Mouse (Mus musculus) heart, embryonic 13.5 days (tissue): ENCODE data around the gene Kirrel3. TPM values are rescaled to one million over a fixed set of nuclear protein-coding genes. Genes with fewer than 3 reads are reported as not detected.

Source experiments
- ATAC-seq: fragments of 200-750 bp; cut with Nextera tagmentation; 2 replicates; pipeline ENCODE4 v1.8.0; 2017; ENCODE audit warnings: moderate TSS enrichment; ENCODE audit not compliant: insufficient number of reproducible peaks, low FRiP score, low TSS enrichment; ENCODE audit errors: extremely low read depth
- H3K27ac ChIP-seq: fragments of 300-500 bp; sonication (generic); replicated peaks from 2 replicates; pipeline ENCODE4 v1.5.1; 2015; ENCODE audit warnings: moderate library complexity, mild to moderate bottlenecking, inconsistent platforms
- H3K27me3 ChIP-seq: fragments of 300-500 bp; sonication (generic); replicated peaks from 2 replicates; pipeline ENCODE4 v1.6.1; 2015; ENCODE audit warnings: mild to moderate bottlenecking, inconsistent platforms
- H3K36me3 ChIP-seq: fragments of 300-500 bp; sonication (generic); 2 replicates; pipeline ENCODE4 v1.6.1; 2015; ENCODE audit warnings: mild to moderate bottlenecking, inconsistent platforms
- H3K4me1 ChIP-seq: fragments of 300-500 bp; sonication (generic); 2 replicates; pipeline ENCODE4 v1.6.1; 2015; ENCODE audit warnings: inconsistent platforms
- H3K4me2 ChIP-seq: fragments of 300-500 bp; sonication (generic); 2 replicates; pipeline ENCODE4 v1.6.1; 2015; ENCODE audit warnings: inconsistent platforms, mild to moderate bottlenecking, moderate library complexity
- H3K4me3 ChIP-seq: fragments of 300-500 bp; sonication (generic); 2 replicates; pipeline ENCODE4 v1.5.1; 2015; ENCODE audit warnings: moderate library complexity, mild to moderate bottlenecking, inconsistent platforms
- H3K9ac ChIP-seq: fragments of 300-500 bp; sonication (generic); 2 replicates; pipeline ENCODE4 v1.6.1; 2015; ENCODE audit warnings: inconsistent platforms, mild to moderate bottlenecking, moderate library complexity
- H3K9me3 ChIP-seq: fragments of 300-500 bp; sonication (generic); 2 replicates; pipeline ENCODE4 v1.6.1; 2016; ENCODE audit warnings: inconsistent platforms
- WGBS: fragments of 180-500 bp; shearing (Covaris S2); methylation state at CpG from one replicate; pipeline ENCODE4 v1.1.7; 2015; ENCODE audit warnings: mixed read lengths; 5-methylcytosine and 5-hydroxymethylcytosine counted together
- polyA plus RNA-seq: library from polyadenylated mRNA; unstranded; fragments of >200 nt; fragmentation: Nextera tagmentation; extraction: Ambion mirVana; gene quantifications from 2 replicates; pipeline ENCODE4 v1.2.1, GENCODE M21; 2015

Kirrel3 gene
- polyA plus RNA-seq, 1 experiment from 2014 or later = 1.0 TPM

GRCm38 (mm10) chr9:34901888-34902287, 416.2 kb downstream of the Kirrel3 start:
- no peak overlapping the region for H3K4me3 ChIP-seq
- no peaks in the 10 kb centered on the region for H3K4me1 ChIP-seq
- WGBS = 58% methylated on average over 2 of the region's 2 CpGs
- no peaks in the 10 kb centered on the region for H3K27me3 ChIP-seq
- H3K27ac ChIP-seq = no peak overlapping the region
- H3K36me3 ChIP-seq = no peaks in the 10 kb centered on the region
- H3K9me3 ChIP-seq = no peaks in the 10 kb centered on the region
- H3K9ac ChIP-seq = no peak overlapping the region
- ATAC-seq = no peak
- H3K4me2 ChIP-seq = no peak overlapping the region

GRCm38 (mm10) chr9:34905164-34905563, 419.5 kb downstream of the Kirrel3 start:
- H3K36me3 ChIP-seq = no peaks in the 10 kb centered on the region
- no peak overlapping the region for H3K4me3 ChIP-seq
- no peaks in the 10 kb centered on the region for H3K27me3 ChIP-seq
- no peak overlapping the region for H3K27ac ChIP-seq
- no peaks in the 10 kb centered on the region for H3K4me1 ChIP-seq
- H3K9ac ChIP-seq = no peak overlapping the region
- no peak overlapping the region for H3K4me2 ChIP-seq
- H3K9me3 ChIP-seq = no peaks in the 10 kb centered on the region
- no peak for ATAC-seq
- 78% methylated on average over 6 of the region's 6 CpGs for WGBS

GRCm38 (mm10) chr9:34908040-34908439, 422.3 kb downstream of the Kirrel3 start:
- Histone ChIP-seq H3K4me1 (no peaks in the 10 kb centered on the region), H3K4me3 (no peak overlapping the region), H3K9me3 (no peaks in the 10 kb centered on the region), H3K27ac (no peak overlapping the region), H3K9ac (no peak overlapping the region), H3K4me2 (no peak overlapping the region), H3K36me3 (no peaks in the 10 kb centered on the region), H3K27me3 (no peaks in the 10 kb centered on the region)
- 63% methylated on average over 3 of the region's 3 CpGs for WGBS
- no peak for ATAC-seq

- Histone ChIP-seq H3K9me3 (no peaks in the 10 kb centered on the region), H3K27ac (no peak overlapping the region), H3K4me1 (no peaks in the 10 kb centered on the region), H3K4me2 (no peak overlapping the region), H3K27me3 (no peaks in the 10 kb centered on the region), H3K4me3 (no peak overlapping the region), H3K9ac (no peak overlapping the region), H3K36me3 (no peaks in the 10 kb centered on the region)
- 68% methylated on average over 7 of the region's 7 CpGs for WGBS
- ATAC-seq = no peak
These were observed 426.1 kb downstream of the Kirrel3 start for GRCm38 (mm10) chr9:34911838-34912237.

- 79% methylated on average over 2 of the region's 2 CpGs for WGBS
- Histone ChIP-seq H3K27ac (no peak overlapping the region), H3K27me3 (no peaks in the 10 kb centered on the region), H3K9ac (no peak overlapping the region), H3K4me1 (no peaks in the 10 kb centered on the region), H3K4me2 (no peak overlapping the region), H3K9me3 (no peaks in the 10 kb centered on the region), H3K4me3 (no peak overlapping the region), H3K36me3 (no peaks in the 10 kb centered on the region)
- no peak for ATAC-seq
These were observed 426.7 kb downstream of the Kirrel3 start for GRCm38 (mm10) chr9:34912273-34912972.

GRCm38 (mm10) chr9:34912996-34913395, 427.3 kb downstream of the Kirrel3 start:
- no peak for ATAC-seq
- H3K9me3 ChIP-seq = no peaks in the 10 kb centered on the region
- no peaks in the 10 kb centered on the region for H3K36me3 ChIP-seq
- no peaks in the 10 kb centered on the region for H3K27me3 ChIP-seq
- H3K27ac ChIP-seq = no peak overlapping the region
- H3K4me1 ChIP-seq = no peaks in the 10 kb centered on the region
- no peak overlapping the region for H3K9ac ChIP-seq
- no peak overlapping the region for H3K4me3 ChIP-seq
- H3K4me2 ChIP-seq = no peak overlapping the region
- WGBS = 2% methylated on average over 5 of the region's 5 CpGs

- no peak overlapping the region for H3K4me2 ChIP-seq
- H3K4me3 ChIP-seq = no peak overlapping the region
- no peaks in the 10 kb centered on the region for H3K36me3 ChIP-seq
- H3K27me3 ChIP-seq = no peaks in the 10 kb centered on the region
- no peaks in the 10 kb centered on the region for H3K4me1 ChIP-seq
- WGBS = 86% methylated on average over 5 of the region's 5 CpGs
- H3K9ac ChIP-seq = no peak overlapping the region
- H3K27ac ChIP-seq = no peak overlapping the region
- H3K9me3 ChIP-seq = no peaks in the 10 kb centered on the region
- no peak for ATAC-seq
These were observed 433.3 kb downstream of the Kirrel3 start for GRCm38 (mm10) chr9:34918976-34919375.

GRCm38 (mm10) chr9:34920116-34920515, 434.4 kb downstream of the Kirrel3 start:
- Histone ChIP-seq H3K4me1 (no peaks in the 10 kb centered on the region), H3K27me3 (no peaks in the 10 kb centered on the region), H3K4me3 (no peak overlapping the region), H3K9me3 (no peaks in the 10 kb centered on the region), H3K36me3 (no peaks in the 10 kb centered on the region), H3K4me2 (no peak overlapping the region), H3K27ac (no peak overlapping the region), H3K9ac (no peak overlapping the region)
- 64% methylated on average over 3 of the region's 3 CpGs for WGBS
- no peak for ATAC-seq

- Histone ChIP-seq H3K4me2 (no peak overlapping the region), H3K4me3 (no peak overlapping the region), H3K9me3 (no peaks in the 10 kb centered on the region), H3K27me3 (no peaks in the 10 kb centered on the region), H3K36me3 (no peaks in the 10 kb centered on the region), H3K27ac (no peak overlapping the region), H3K9ac (no peak overlapping the region), H3K4me1 (no peaks in the 10 kb centered on the region)
- no peak for ATAC-seq
- 58% methylated on average over 1 of the region's 1 CpGs for WGBS
These were observed 436.2 kb downstream of the Kirrel3 start for GRCm38 (mm10) chr9:34921941-34922340.

GRCm38 (mm10) chr9:34922716-34923115, 437.0 kb downstream of the Kirrel3 start:
- Histone ChIP-seq H3K9me3 (no peaks in the 10 kb centered on the region), H3K27me3 (no peaks in the 10 kb centered on the region), H3K4me3 (no peak overlapping the region), H3K4me1 (no peaks in the 10 kb centered on the region), H3K9ac (no peak overlapping the region), H3K4me2 (no peak overlapping the region), H3K27ac (no peak overlapping the region), H3K36me3 (no peaks in the 10 kb centered on the region)
- WGBS = 67% methylated on average over 6 of the region's 6 CpGs
- no peak for ATAC-seq

GRCm38 (mm10) chr9:34923134-34923931, 437.6 kb downstream of the Kirrel3 start:
- Histone ChIP-seq H3K27ac (no peak overlapping the region), H3K4me1 (no peaks in the 10 kb centered on the region), H3K4me3 (no peak overlapping the region), H3K9ac (no peak overlapping the region), H3K4me2 (no peak overlapping the region), H3K9me3 (no peaks in the 10 kb centered on the region), H3K27me3 (no peaks in the 10 kb centered on the region), H3K36me3 (no peaks in the 10 kb centered on the region)
- ATAC-seq = no peak
- WGBS = 77% methylated on average over 14 of the region's 14 CpGs

- Histone ChIP-seq H3K27me3 (no peaks in the 10 kb centered on the region), H3K27ac (no peak overlapping the region), H3K4me3 (no peak overlapping the region), H3K4me2 (no peak overlapping the region), H3K4me1 (no peaks in the 10 kb centered on the region), H3K9me3 (no peaks in the 10 kb centered on the region), H3K36me3 (no peaks in the 10 kb centered on the region), H3K9ac (no peak overlapping the region)
- ATAC-seq = no peak
- 68% methylated on average over 5 of the region's 5 CpGs for WGBS
These were observed 439.9 kb downstream of the Kirrel3 start for GRCm38 (mm10) chr9:34925616-34926015.
